Mouse (Mus musculus) stomach, embryonic 16.5 days (tissue): ENCODE results near the gene Kbtbd6. TPM values are rescaled to one million over a fixed set of nuclear protein-coding genes. Genes with fewer than 3 reads are reported as not detected.
"Not testable (repeated sequence)": the region's sequence is repeated elsewhere in the genome, so short reads cannot be mapped to it uniquely, and the experiment has no call there.

Experiments used
- ATAC-seq: fragments of 200-750 bp; cut with Nextera tagmentation; 2 replicates; pipeline ENCODE4 v1.8.0; 2017; ENCODE audit warnings: moderate number of reproducible peaks, moderate TSS enrichment; ENCODE audit not compliant: insufficient read depth, low FRiP score
- H3K27ac ChIP-seq: fragments of 300-500 bp; sonication (generic); 2 replicates; pipeline ENCODE4 v1.5.1; 2014; ENCODE audit warnings: low read length
- H3K27me3 ChIP-seq: fragments of 300-500 bp; sonication (generic); 2 replicates; pipeline ENCODE4 v1.6.1; 2014; ENCODE audit warnings: low read length, control low read depth, mixed read lengths; ENCODE audit not compliant: control insufficient read depth, insufficient read depth
- H3K36me3 ChIP-seq: fragments of 300-500 bp; sonication (generic); 2 replicates; pipeline ENCODE4 v1.6.1; 2014; ENCODE audit warnings: low read length; ENCODE audit not compliant: control insufficient read depth, insufficient read depth
- H3K4me1 ChIP-seq: fragments of 300-500 bp; sonication (generic); 2 replicates; pipeline ENCODE4 v1.6.1; 2014; ENCODE audit warnings: low read length, control low read depth, mixed read lengths; ENCODE audit not compliant: control insufficient read depth, insufficient read depth
- H3K4me2 ChIP-seq: fragments of 300-500 bp; sonication (generic); 2 replicates; pipeline ENCODE4 v1.6.1; 2014; ENCODE audit warnings: low read depth, low read length, mixed read lengths
- H3K4me3 ChIP-seq: fragments of 300-500 bp; sonication (generic); replicated peaks from 2 replicates; pipeline ENCODE4 v1.5.1; 2014; ENCODE audit warnings: mild to moderate bottlenecking, low read length
- H3K9ac ChIP-seq: fragments of 300-500 bp; sonication (generic); 2 replicates; pipeline ENCODE4 v1.6.1; 2014; ENCODE audit warnings: low read length
- H3K9me3 ChIP-seq: fragments of 300-500 bp; sonication (generic); replicated peaks from 2 replicates; pipeline ENCODE4 v1.6.1; 2016; ENCODE audit warnings: low read length, control low read depth; ENCODE audit not compliant: control insufficient read depth
- WGBS: fragments of 180-500 bp; shearing (Covaris S2); extraction: QIAGEN DNeasy Blood & Tissue Kit; methylation state at CpG from one replicate; pipeline ENCODE4 v1.1.7; 2014; 5-methylcytosine and 5-hydroxymethylcytosine counted together
- polyA plus RNA-seq: library from polyadenylated mRNA; unstranded; fragments of >200 nt; fragmentation: Nextera tagmentation; extraction: Ambion mirVana; gene quantifications from 2 replicates; pipeline ENCODE4 v1.2.1, GENCODE M21; 2015

Kbtbd6 gene
- polyA plus RNA-seq, 1 experiment from 2014 or later = 1.8 TPM

GRCm38 (mm10) chr14:79434068-79434467 is 17.6 kb upstream of the Kbtbd6 start:
- 82% methylated on average over 1 of the region's 1 CpGs for WGBS
- Histone ChIP-seq H3K9me3 (no peaks in the 10 kb centered on the region), H3K4me3 (no peak overlapping the region), H3K36me3 (no peaks in the 10 kb centered on the region), H3K27me3 (no peaks in the 10 kb centered on the region), H3K27ac (no peak overlapping the region), H3K4me2 (no peak overlapping the region), H3K9ac (no peak overlapping the region), H3K4me1 (no peaks in the 10 kb centered on the region)
- no peak for ATAC-seq

DNA sequence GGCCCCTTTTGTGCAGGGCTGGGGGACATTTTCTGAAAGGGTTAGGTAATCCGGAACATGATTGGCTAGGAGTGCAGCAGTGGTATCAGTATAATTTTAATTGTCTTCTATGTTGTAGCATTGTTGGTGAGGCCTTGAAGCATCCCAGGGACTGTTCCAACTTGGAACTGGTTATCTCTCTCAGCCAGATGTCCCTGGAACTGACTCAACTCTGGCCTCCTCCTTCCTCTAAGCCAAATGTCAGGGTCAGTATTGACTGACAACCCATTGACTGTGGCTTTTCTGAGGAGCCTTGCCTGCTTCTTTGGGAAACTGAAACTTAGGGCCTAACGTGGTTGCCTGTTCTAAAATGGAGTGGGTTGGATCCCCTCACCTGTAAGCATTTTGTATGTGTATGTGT is 11.0 kb upstream of the Kbtbd6 start:
- no peaks in the 10 kb centered on the region for H3K36me3 ChIP-seq
- no peaks in the 10 kb centered on the region for H3K4me1 ChIP-seq
- H3K27ac ChIP-seq = no peak overlapping the region
- no peak for ATAC-seq
- no peaks in the 10 kb centered on the region for H3K27me3 ChIP-seq
- no peaks in the 10 kb centered on the region for H3K9me3 ChIP-seq
- no peak overlapping the region for H3K4me3 ChIP-seq
- no peak overlapping the region for H3K9ac ChIP-seq
- WGBS = 83% methylated on average over 2 of the region's 2 CpGs
- H3K4me2 ChIP-seq = no peak overlapping the region

- Histone ChIP-seq H3K4me3 (no peak overlapping the region), H3K36me3 (no peaks in the 10 kb centered on the region), H3K4me1 (no peaks in the 10 kb centered on the region), H3K9me3 (no peaks in the 10 kb centered on the region), H3K4me2 (no peak overlapping the region), H3K27me3 (no peaks in the 10 kb centered on the region), H3K9ac (no peak overlapping the region), H3K27ac (no peak overlapping the region)
- ATAC-seq = no peak
- 78% methylated on average over 5 of the region's 5 CpGs for WGBS
Measured at GRCm38 (mm10) chr14:79441441-79441840, 10.2 kb upstream of the Kbtbd6 start.

- no peaks in the 10 kb centered on the region for H3K4me1 ChIP-seq
- H3K27ac ChIP-seq = no peak overlapping the region
- no peaks in the 10 kb centered on the region for H3K27me3 ChIP-seq
- no peak for ATAC-seq
- H3K36me3 ChIP-seq = no peaks in the 10 kb centered on the region
- H3K4me2 ChIP-seq = no peak overlapping the region
- no peak overlapping the region for H3K9ac ChIP-seq
- no peak overlapping the region for H3K4me3 ChIP-seq
- no peaks in the 10 kb centered on the region for H3K9me3 ChIP-seq
- WGBS = 86% methylated on average over 9 of the region's 9 CpGs
Measured at GRCm38 (mm10) chr14:79444601-79445000, 7.0 kb upstream of the Kbtbd6 start.

- Histone ChIP-seq H3K9ac (no peak overlapping the region), H3K4me1 (no peaks in the 10 kb centered on the region), H3K27ac (no peak overlapping the region), H3K36me3 (no peaks in the 10 kb centered on the region), H3K4me2 (no peak overlapping the region), H3K9me3 (no peaks in the 10 kb centered on the region), H3K27me3 (no peaks in the 10 kb centered on the region), H3K4me3 (no peak overlapping the region)
- WGBS = 71% methylated on average over 16 of the region's 16 CpGs
- ATAC-seq = no peak
Measured at GRCm38 (mm10) chr14:79445055-79445620, 6.5 kb upstream of the Kbtbd6 start.

- not testable (repeated sequence) for H3K9ac ChIP-seq, H3K27ac ChIP-seq, H3K9me3 ChIP-seq, ATAC-seq, H3K4me2 ChIP-seq, H3K27me3 ChIP-seq, H3K36me3 ChIP-seq, H3K4me3 ChIP-seq, H3K4me1 ChIP-seq
- 94% methylated on average over 7 of the region's 10 CpGs for WGBS
Measured at GRCm38 (mm10) chr14:79452591-79452934, 928 bp downstream of the Kbtbd6 start.

GRCm38 (mm10) chr14:79460401-79460800 is 8.8 kb downstream of the Kbtbd6 start:
- Histone ChIP-seq H3K36me3 (peaks cover 8% of the 10 kb centered on the region; the same call in 1 of the 2 replicates), H3K4me2 (no peak overlapping the region), H3K4me3 (no peak overlapping the region), H3K27me3 (no peaks in the 10 kb centered on the region), H3K9me3 (no peaks in the 10 kb centered on the region), H3K4me1 (no peaks in the 10 kb centered on the region), H3K27ac (no peak overlapping the region), H3K9ac (no peak overlapping the region)
- no peak for ATAC-seq
- WGBS = 91% methylated on average over 1 of the region's 1 CpGs

DNA sequence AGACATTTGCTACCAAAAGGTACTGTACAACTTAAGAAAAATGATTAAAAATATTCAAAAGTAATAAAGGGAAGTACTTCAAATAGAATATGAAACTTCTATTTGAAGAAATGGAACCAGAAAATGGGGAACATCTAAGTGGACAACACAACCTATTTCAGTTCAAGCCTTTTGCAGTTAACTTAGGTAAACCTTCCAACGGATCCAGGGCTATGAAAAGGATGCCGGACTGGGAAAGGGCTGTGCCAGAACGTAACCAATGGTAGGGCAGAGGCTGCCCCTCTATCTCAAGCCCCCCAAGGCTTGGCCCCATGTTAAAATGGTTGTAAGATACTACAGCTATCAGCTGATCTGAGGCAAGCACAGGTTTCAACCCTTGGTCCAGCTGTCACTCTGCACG is 9.4 kb downstream of the Kbtbd6 start:
- H3K9ac ChIP-seq = no peak overlapping the region
- no peak for ATAC-seq
- H3K27ac ChIP-seq = no peak overlapping the region
- H3K4me2 ChIP-seq = no peak overlapping the region
- 90% methylated on average over 4 of the region's 4 CpGs for WGBS
- H3K27me3 ChIP-seq = no peaks in the 10 kb centered on the region
- H3K4me3 ChIP-seq = no peak overlapping the region
- no peaks in the 10 kb centered on the region for H3K4me1 ChIP-seq
- peaks cover 11% of the 10 kb centered on the region for H3K36me3 ChIP-seq
- H3K9me3 ChIP-seq = no peaks in the 10 kb centered on the region

DNA sequence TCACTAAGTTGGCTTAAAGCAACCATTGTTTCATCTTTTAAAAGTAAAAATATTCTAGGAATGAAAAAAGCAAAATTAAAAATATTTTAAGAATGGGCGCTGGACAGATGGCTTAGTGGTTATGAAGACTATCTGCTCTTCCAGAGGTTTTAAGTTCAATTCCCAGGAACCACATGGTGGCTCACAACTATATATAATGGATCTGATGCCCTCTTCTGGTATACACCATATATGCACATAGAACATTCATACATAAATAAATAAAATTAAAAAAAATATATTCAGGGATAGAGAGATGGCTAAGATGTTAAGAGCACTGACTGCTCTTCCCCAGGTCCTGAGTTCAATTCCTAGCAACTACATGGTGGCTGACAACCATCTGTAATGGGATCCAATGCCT is 14.0 kb downstream of the Kbtbd6 start:
- ATAC-seq = no peak
- no peaks in the 10 kb centered on the region for H3K4me1 ChIP-seq
- H3K27me3 ChIP-seq = no peaks in the 10 kb centered on the region
- 91% methylated on average over 1 of the region's 1 CpGs for WGBS
- H3K36me3 ChIP-seq = peaks cover 17% of the 10 kb centered on the region
- H3K27ac ChIP-seq = no peak overlapping the region
- no peak overlapping the region for H3K4me3 ChIP-seq
- no peaks in the 10 kb centered on the region for H3K9me3 ChIP-seq
- no peak overlapping the region for H3K4me2 ChIP-seq
- no peak overlapping the region for H3K9ac ChIP-seq

DNA sequence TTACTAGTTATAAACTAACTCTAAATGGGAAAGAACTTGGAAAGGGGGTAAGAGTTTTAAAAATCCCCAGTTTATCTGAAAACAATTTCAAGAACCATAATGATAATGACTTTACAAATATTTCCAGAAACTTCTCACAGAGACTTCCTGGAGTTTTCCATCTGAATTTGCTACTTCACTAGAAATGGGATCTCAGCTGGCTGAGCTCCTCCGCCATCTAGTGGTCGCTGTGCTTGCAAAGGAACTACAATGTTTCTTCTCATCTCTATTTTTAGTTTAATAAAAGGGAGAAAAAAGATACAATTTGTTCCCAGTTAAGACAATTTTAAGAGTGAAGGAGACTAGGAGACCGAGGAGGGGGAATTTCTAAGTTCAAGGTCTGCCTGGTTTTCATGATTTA is 16.0 kb downstream of the Kbtbd6 start:
- WGBS = 20% methylated on average over 3 of the region's 3 CpGs
- no peak overlapping the region for H3K4me3 ChIP-seq
- H3K36me3 ChIP-seq = peaks cover 23% of the 10 kb centered on the region; the same call in 1 of the 2 replicates

More for the DNA sequence above, 16.0 kb downstream of the Kbtbd6 start:
- Histone ChIP-seq H3K4me1 (no peaks in the 10 kb centered on the region), H3K27me3 (no peaks in the 10 kb centered on the region), H3K9ac (no peak overlapping the region), H3K4me2 (no peak overlapping the region), H3K27ac (no peak overlapping the region), H3K9me3 (no peaks in the 10 kb centered on the region)
- ATAC-seq = no peak
